Mouse (Mus musculus) layer of hippocampus, postnatal 25 days (tissue): ENCODE results near the gene Nkain2. TPM values are rescaled to one million over a fixed set of nuclear protein-coding genes. Genes with fewer than 3 reads are reported as not detected.
"Not testable (repeated sequence)": the region's sequence is repeated elsewhere in the genome, so short reads cannot be mapped to it uniquely, and the experiment has no call there.

ENCODE experiments used
- DNase-seq, 2 experiments: peaks; one replicate each; pipeline ENCODE4 v3.0.0; 2022; ENCODE audit warnings: mixed read lengths in 2 of 2, low spot score in 1 of 2; ENCODE audit errors: extremely low spot score in 1 of 2
- total RNA-seq, 2 experiments: library from RNA; stranded (reverse); gene quantifications; 2 replicates each; pipeline ENCODE4 v1.2.3; 2021

Gene Nkain2
- 10 to 100 TPM; 29.7 to 30.8 TPM for total RNA-seq

- peak; percentile 56 to 71 for DNase-seq
These were observed at the start of gene Nkain2 for GRCm38 (mm10) chr10:32889652-32890506. Nkain2 (minus strand) TSS chr10:32890462.

GRCm38 (mm10) chr10:32939853-32940252 lies 49.6 kb upstream of the Nkain2 start:
- no peak for DNase-seq

- DNase-seq: peak in 1 of 2 experiments; percentile 52
These were observed 4.8 kb upstream of the Nkain2 start for GRCm38 (mm10) chr10:32895093-32895492.

DNA sequence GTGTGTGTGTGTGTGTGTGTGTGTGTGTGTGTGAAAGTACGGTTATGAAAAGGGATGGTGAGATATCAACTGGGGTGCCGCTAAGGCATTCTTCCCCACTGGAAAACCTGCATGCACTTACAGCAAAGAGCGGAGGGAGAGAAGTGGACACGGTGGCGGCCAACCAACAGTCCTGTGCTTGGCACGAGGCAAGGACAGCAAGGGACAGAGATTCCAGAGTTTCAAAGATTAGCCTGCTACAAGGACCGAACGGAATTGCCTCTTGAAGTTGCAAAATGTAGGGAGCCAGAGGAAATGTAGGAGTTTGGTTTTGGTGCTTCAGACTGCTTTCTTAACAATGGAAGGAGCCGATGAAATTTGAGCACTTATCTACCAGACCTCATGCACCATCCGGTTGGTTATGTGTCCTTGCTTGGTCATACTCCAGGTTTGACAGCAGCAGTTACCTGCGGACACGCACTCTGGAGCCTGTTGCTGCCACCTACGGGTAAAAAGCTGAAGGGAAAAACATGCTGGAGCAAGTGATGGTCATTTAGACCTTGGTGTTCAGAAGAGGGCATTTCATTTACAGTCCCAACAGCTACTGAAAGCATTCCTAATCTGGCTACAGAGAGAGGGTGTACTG lies 357 bp upstream of the Nkain2 start:
- peak in 1 of 2 experiments; percentile 56 for DNase-seq

DNA sequence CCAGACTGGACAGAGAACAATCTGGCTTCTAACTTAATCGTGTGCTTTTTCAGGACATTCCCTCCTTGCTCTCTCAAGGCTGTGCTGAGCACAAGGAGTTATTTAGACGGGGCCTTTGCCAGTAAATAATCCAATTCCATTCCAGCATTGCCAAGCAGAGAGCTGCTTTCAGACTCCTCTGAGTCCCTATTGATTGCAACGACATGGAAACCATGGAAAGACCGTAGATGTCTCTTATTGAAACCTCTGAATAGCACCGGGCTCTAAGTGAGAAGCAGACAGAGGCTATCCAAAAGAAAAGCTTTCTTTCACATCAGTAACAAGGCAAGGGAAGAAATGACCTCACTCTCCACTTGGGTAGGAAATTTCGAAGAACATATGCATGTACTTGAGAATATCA lies 8.3 kb downstream of the Nkain2 start:
- no peak for DNase-seq

DNA sequence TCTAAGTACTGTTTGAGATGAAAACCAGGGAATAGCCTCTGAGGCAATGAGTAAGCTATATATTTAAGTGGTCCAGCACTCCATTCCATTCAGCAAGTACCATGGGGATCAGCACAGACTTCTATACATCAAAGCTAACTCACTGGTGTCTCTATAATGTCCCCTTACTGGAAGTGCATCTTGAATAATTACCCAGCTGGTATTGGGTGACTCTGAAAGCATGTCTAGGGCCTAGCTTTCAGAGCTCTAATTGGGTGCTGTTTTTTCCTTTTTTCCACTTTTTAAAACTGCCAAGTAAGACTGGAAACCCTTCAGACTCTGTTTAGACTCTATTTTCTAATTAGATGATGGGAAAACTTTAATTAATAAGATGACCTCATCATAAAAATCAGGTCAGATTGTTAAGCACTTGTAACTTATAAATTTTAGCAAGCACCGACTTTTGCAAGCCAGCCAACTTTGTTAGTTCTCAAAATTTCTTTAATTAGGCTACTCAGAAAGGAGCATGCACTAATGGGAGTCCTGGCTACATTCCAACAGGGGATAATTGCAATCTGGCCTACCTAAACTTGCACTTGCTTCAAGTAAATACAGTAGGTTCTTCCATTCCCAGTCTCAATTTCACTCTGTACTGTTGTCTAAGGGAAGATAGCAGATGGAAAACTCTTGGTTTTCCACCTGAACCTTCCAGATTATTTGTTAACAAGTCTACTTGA lies 19.4 kb downstream of the Nkain2 start:
- DNase-seq: no peak

DNA sequence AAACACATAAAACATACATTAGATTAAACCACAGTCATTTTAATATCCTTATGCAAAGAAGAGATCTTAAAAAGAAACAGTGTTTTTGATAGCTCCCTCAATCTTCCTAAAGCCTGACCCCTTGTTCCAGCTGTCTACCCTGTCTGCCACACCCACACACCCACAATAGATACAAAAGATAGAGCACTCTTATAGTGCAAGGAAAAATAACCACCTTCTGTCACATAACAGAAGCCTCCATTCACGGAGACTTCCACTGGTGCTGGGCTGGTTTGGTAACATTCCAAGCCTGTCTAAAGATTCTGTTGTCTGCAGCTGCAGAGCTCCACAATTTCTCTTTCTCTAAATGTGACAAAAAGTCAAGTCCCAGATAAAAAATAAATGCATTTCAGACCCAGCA lies 20.7 kb downstream of the Nkain2 start:
- no peak for DNase-seq

GRCm38 (mm10) chr10:32815210-32815883 lies 74.9 kb downstream of the Nkain2 start:
- no peak for DNase-seq

DNA sequence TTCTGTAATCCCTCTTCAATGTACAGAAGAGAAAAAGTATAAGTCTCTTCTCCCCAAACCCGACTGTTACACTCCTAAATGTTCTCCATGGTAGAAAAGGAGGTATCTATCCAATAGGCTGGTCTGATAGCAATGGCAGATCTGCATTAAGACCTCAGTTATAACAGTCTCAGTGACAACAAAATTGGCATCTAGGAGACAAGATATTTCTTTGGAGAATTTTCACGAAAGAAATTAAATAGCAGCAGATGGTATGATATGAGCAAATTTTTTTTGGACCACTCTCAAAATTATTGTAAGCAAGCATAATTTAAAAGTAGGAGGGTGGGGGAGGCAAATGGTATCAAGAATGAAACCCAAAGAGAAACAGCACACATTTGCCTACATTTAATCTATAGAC lies 94.0 kb downstream of the Nkain2 start:
- DNase-seq: no peak

DNA sequence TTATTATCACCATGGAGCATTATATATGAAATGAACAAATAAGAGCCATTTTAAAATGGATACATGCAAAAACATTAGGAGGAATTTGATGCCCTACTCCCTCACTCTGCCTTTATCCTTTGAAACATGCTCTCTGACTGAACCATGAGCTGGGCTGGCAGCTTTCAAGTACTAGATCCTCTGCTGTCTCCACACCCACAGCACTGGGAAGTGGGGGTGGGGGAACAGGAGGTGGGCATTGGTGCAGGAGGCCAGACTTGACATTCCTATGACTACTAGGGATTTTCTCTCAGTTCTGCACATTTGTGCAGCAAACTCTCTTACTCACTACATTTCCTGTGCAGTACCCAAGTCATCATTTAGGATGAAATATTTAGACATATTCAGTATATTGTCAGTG lies 99.7 kb downstream of the Nkain2 start:
- no peak for DNase-seq

DNA sequence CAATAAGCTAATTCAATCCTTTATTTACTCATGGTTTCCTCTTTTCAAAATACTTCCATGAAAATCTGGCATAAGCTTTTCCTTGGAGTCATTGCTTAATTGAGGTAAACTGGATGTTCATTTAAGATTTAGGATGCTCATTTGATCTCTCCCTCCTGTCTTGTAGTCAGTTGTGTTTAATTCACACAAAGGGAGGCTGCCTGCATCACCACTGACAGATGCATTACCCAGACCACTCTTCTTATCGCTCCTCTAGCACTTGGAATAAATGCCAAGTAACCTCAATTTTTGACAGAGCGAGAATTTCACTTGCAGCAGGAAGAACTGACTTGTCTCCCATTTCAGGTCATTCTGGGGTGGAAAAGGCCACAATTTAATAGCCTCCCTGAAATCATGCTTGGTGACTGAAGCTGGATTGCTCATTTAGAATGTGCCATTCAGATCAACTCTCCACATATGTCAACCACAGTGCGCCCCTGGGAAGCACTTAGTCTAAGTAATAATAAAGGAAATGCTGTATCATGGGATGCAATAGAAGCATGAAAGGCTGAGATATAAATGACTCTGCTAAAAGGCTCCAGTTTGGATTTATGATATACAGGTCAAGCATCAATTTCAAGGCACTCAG lies 107.4 kb downstream of the Nkain2 start:
- DNase-seq: no peak

GRCm38 (mm10) chr10:32738989-32739388 lies 151.3 kb downstream of the Nkain2 start:
- DNase-seq: no peak

DNA sequence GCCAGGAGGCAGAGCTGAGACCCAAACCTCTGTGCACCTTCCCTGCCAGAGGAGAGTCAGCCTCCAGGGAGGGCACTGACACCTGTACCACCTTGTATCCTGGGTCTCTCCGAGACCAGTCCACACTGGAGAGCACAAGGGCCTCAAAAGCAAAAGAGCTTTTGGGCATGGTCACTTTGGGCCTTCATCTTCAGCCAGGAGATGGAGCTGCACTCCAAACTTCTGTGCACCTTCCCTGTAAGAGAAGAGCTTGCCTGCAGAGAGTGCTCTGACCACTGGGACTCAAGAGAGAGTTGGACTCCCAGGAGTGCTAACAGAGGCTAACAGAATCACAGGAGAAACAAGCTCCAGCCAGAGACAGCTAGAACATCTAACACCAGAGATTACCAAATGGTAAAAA lies 183.7 kb downstream of the Nkain2 start:
- DNase-seq: not testable (repeated sequence)

DNA sequence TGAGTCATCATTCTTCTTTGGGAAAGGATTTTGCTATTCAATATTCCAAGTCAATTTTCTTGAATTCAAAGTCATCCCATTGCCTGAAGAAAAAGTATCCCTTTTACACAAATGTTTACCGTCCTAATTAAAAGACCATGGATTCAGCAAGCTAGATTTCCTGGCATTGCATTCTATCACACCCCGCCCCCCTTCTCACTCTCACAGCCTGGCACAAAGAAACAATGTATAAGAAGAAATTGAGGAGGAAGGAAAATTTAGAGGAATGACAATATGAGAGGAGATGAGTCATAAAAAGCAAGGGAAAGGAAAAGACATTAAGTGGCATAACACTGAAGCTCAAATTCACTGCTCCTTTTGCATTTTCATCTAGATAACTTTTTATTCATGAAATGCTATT lies 193.6 kb downstream of the Nkain2 start:
- DNase-seq: no peak

DNA sequence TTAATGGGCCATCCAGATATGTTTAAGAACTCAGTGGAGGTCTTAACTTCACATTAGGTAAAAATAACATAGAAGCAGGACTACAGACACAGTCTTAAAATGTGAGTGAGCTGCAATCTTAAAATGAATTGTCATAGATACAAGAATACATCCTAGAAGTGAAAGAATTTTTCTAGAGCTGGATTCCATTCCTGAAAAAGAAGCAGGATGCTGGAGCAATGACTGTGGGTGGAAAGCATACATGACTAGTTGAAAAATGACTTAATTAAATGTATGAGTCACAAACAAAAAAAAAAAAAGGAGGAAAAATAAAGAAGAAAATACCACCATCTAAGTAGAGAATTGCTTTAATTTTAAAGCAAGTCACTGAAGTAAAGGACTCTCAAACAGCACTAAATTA lies 205.7 kb downstream of the Nkain2 start:
- DNase-seq: no peak

- no peak for DNase-seq
These were observed 250.0 kb downstream of the Nkain2 start for GRCm38 (mm10) chr10:32640256-32640655.

- DNase-seq: no peak
These were observed 251.1 kb downstream of the Nkain2 start for GRCm38 (mm10) chr10:32639173-32639572.

GRCm38 (mm10) chr10:32631043-32631442 lies 259.2 kb downstream of the Nkain2 start:
- no peak for DNase-seq

DNA sequence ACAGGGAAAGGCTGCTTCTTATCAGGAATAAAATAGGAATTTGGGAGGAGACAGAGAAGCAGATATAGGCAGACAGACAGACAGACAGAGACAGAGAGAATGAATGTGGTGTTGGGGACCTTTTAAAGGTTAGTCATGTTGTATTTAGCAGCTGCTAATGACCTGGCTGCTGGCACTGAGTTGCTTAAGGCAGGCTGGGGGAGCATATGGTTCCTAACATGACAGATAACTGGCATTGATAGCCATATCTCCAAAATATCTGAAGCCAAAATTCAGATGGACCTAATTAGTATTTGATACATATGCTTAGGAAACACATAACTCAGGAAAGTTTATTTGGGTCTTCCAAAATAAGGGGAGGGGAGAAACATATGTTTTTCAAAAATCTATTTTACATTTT lies 285.8 kb downstream of the Nkain2 start:
- DNase-seq: no peak

DNA sequence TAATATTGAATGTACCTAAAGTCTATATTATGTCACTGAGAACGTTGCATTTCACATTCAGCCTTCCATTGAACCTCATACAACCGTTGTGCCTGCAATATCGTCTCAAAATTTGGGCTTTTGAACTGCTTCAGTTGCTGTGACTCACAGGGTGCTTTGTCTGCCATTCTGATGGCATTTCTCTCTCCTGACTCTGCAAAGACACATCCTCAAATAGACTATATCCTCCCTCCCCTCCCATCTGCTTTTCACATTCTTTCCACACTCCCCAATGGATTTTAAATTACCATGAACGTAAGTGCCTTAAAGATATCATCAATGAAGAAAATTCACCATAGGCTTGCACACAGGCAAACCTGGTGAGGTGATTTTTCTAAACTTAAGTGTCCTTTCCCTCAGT lies 287.5 kb downstream of the Nkain2 start:
- DNase-seq: no peak
